Mouse (Mus musculus) spleen, adult 12 weeks (tissue): ENCODE measurements around the gene Coq2.

Source experiments
- DNase-seq: peaks from one replicate; pipeline ENCODE4 v3.0.0; 2022; ENCODE audit warnings: low spot score

Coq2 gene

DNA sequence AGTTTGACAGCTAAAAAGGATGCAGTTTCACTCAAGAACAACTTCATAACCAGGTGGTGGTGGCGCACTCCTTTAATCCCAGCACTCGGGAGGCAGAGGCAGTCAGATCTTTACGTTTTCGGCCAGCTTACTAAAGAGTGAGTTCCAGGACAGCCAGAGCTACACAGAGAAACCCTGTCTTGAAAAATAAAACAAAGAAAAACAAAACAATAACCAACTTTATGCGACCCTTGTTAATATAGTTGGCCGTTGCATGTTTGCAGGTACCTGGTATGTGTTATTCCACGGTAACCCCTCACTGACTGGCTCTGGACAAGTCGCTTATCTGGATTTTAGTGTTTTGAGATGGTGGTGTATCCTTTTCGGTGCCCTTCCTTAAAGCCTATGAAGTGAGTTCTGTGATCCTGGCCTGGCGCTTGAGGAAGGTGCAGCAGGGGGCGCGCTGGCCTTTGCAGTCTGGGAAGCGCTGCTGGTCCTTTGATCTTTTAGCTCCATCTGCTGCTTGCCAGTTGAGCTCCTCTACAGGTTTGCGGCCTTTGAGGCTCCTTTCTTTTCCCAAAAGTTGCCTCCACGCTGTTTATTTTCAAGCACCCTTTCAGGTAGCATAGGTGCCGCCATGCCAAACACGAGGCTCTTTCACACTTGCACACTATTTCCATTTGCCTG, at the start of gene Coq2:
TSS of gene Coq2 (minus strand) at position 430 of the 666 bp plus-strand sequence.
- peak; percentile 63 for DNase-seq

DNA sequence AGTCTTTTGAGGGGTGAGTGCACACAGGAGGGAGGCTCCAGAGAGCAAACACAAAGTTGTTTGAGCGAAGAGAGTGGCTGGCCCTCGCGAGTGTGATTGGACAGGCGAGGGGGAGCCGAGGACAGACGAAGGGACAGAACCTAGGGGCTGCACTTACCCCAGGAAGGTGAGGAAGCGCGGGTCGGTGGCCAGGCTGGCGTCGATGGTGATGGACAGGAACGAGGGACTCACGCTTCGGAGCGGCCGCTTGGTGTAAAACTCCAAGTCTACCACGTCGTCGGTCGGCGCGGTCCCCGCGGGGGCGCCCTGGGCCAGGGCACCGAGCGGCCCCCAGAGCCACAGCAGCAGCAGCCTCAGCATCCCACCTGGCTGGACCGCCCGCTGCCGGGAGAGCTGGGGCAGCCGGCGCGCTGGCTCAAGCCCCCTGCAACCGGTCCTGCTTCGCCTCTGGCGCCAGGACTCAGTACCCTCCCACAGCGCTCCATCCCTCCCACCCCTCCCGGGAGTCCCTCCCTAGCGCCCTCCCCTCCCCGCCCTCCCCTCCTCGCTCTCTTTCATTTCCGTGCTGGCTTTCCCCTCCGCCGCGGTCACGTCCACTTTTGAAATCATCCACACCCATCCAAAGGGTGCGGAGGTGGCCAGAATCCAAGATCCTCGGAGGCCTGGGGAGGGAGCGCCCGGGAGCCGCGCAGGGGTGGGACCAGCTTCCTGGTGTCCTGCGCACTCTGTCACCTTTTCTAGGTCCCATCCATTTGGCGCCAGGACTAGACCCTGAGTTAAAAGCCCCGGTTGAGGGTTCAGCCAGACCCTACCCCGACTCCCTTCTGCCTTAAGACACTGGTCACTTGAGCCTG, 44.5 kb upstream of the Coq2 start, which contains the start of gene Hpse:
TSS of gene Hpse (minus strand) at position 482 of the 854 bp plus-strand sequence.
- DNase-seq = no peak

DNA sequence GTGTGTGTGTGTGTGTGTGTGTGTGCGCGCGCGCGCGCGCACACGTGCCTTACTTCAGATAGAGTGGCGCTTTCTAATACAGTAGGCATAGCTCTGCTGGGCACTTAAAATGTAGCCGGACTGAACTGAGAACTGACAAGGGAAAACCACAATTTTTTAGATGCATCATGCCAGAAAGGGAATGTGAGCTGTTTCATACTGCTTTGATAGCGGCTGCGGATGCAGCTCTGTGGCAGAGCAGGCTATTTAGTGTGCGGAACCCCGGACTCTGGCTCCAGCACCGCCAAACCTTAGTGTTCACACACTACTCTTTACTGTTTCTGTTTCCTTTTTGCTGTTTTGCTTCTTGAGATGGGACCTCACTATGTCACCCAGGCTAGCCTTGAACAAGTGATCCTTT, 41.8 kb upstream of the Coq2 start:
- DNase-seq = no peak

DNA sequence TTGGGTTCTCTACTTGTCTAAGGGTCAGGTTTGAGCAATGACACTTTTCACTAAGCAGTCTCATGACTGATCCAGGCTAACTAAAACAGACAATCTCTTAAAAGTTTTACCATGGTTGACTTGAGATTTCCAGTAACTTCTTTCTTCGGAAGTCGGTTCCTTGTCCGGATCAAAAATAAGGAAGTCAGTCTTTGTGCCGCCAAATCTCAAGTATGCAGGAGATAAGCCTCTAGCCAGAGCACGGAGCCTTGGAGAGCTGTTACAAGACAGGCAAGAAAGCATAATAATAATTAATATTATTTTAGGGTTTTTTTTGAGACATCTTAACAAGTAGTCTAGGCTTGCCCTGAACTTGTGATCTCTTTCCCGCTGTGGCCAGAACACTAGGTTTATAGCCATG, 36.3 kb upstream of the Coq2 start:
- DNase-seq = no peak

DNA sequence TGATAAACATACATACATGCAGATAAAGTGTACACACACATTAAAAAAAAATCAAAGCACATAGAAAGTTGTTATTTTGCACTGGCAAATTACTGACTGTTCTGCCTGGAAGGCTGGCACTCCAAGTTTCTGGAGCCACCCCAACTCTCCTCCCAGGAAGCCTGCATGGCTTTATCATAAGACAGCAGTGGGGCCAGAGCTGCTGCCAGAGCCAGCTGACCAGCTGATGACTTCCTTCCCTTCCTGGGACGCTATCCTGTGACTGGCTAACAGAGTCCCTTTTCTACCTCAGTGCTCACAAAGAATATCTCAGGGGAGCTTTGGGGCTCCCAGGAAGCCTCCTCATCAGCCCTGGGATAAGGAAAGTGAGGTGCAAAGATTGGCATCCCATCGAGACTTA, 35.1 kb upstream of the Coq2 start:
- no peak for DNase-seq

DNA sequence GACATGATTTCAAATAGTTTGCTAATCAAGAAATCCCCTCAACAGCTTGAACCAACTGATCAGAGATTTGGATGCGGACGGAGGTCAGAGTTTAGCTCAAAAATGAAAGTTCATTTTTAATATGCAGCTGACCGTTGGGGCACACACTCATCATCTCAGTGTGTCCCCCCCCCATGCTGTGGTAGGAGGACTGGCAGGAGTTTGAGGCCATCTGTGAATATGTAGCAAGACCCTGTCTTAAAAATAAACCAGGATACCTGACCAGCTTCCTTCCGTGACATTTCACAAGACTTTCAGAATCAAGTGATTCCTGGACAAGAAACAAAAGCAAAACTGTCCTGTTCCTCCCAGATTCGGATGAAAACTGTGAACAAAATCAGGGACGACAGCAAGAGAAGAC, 34.1 kb upstream of the Coq2 start:
- DNase-seq = no peak

DNA sequence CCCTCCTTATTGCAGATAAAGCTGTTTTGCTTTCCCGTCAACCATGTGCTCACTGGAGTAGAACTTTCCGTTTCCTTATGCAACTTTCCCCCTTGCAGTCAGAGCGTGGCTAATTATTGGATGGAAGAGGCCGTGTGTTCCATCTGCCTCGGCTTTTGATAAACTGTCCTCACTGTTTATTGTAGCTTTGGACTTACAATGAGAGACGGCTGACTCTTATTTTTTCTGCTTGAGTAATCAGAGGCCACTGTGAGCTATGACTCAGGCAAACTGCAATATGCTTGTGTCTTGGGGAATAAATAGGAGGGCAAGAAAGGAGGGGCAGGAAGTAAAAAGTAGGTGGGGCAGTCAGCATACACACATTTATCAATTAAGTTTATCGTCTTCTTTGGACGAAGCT, 31.7 kb upstream of the Coq2 start:
- DNase-seq = no peak

DNA sequence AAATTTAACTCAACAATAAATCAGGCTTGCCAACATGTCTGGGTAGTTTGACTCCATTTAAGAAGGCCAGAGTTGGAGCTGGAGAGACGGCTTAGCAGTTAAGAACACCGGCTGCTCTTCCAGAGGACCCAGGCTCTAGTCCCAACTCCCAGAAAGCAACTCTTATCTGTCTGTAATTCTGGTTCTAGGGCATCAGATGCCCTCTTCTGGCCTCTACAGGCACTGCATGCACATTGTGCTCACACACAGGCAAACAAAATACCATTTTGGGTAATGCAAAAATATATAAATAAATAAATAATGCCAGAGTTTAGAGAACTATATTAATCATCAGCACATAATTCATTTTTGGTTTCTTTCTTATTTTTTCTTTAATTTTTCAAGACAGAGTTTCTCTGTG, 29.3 kb upstream of the Coq2 start:
- no peak for DNase-seq

DNA sequence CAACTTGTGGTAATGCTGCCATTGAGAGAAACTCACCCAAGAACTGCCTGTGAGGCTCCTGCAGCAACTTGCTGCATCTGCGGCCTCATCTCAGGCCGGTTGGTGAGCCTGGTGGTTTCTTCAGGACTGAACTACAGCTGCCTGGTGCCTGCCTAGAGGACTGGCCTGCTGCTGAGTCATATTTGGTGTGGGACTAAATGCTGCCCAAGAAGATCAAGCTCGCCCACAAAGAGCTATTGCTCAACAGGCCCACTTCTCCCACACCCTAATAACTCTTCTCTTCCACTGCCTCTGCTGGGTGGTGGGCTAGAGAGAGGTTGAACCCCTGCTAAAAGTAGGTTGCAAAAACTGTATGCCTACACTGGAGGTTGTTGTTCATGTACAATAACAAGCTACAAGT, 27.4 kb upstream of the Coq2 start:
- no peak for DNase-seq

DNA sequence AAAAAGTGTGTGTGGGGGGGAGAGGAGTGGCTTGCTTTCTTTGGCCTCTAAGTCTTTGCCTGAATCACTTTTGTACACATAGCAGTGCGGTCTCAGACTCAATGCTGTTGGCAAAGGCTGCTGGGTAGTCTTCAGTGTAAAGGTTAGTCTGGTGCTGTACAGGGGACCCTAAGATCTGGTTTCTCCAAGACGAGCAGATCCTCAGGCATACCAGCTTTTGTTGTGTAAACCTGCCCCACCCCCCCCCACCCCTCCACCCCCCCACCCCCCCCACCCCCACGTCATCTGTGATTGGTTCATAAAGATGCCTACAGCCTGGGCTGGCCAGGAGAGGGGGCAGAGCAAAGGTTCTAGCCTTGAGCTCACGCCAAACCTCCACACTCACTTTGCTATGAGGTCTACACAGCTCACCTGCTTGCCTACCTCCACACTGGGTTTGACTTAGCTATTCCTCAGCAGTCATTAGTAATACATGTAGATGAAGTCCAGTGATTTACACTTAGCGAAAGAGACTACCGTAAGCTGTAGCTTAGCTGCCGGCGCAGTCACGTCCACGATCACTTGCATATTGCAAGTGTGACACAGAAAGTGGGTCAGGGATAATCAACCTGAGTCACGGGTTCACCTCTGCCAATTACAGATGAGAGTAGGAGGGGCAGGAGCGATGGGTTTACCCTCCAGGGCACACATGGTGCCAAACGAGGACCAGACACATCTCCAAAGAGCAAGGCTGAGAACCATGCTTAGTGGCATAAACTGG, 26.1 kb upstream of the Coq2 start:
- no peak for DNase-seq

DNA sequence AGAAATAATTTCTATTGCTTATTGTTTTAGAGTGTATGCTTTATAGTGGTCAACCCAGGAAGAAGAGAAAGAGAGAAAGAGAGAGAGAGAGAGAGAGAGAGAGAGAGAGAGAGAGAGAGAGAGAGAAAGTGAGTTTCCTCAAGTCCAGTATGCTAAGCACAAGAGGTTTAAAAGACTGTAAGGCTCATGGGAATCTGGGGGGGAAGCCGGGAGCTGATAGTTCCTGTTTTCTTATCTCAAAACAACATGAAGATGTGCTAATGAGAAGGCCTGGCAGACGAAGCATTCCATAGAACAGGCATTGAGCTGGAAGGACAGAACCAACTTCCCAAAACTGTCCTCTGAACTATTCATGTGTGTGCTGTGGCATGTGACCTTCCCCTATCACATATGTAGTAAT, 22.9 kb upstream of the Coq2 start:
- DNase-seq = no peak

DNA sequence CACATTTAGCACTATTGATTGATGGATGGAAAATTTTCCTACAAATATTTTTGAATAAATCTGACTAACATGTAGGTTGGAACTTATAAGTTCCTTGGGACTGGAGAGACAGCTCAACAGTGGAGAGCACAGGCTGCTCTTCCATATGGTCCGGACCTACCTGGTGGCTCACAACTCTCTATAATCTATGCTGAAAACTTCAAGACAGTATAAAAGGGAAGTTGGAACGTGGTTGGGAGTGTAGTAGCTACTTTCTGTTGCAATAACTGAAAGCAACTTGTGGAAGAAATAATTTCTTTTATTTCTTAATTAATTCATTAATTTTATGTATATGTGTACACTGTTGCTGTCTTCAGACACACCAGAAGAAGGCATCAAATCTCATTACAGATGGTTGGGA, 22.5 kb upstream of the Coq2 start:
- DNase-seq = no peak

DNA sequence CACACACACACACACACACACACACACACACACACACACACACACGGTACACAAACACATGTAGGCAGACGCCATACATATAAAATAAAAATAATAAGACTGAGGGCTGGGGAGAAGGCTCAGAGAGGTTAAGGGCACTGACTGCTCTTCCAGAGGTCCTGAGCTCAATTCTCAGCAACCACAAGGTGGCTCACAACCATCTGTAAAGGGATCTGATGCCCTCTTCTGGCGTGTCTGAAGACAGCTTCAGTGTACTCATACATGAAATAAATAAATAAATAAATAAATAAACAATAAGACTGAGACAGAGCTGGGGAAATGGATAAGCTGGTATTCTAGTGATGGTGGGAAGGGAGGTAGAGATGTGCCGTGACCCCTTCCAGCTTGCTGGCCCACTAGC, 10.7 kb upstream of the Coq2 start:
- no peak for DNase-seq

DNA sequence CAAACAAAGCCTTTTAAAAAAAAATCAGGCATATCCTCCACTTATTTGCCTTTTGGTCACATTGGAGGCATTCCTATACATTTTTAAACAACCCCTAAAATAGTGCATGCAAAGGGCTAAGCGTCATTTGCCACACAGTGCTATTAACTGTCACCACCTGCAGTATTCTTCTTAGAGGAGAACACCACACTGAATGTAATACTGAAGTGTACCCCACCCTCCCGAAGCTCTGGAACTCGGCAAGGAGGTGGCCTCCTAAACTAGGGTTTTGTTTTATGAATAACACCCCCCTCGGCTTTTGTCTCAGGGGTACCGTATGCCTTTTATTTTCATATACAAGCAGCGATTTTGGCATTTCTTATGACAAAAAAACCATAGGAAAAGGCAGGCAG, 5.6 kb upstream of the Coq2 start:
- DNase-seq = no peak

DNA sequence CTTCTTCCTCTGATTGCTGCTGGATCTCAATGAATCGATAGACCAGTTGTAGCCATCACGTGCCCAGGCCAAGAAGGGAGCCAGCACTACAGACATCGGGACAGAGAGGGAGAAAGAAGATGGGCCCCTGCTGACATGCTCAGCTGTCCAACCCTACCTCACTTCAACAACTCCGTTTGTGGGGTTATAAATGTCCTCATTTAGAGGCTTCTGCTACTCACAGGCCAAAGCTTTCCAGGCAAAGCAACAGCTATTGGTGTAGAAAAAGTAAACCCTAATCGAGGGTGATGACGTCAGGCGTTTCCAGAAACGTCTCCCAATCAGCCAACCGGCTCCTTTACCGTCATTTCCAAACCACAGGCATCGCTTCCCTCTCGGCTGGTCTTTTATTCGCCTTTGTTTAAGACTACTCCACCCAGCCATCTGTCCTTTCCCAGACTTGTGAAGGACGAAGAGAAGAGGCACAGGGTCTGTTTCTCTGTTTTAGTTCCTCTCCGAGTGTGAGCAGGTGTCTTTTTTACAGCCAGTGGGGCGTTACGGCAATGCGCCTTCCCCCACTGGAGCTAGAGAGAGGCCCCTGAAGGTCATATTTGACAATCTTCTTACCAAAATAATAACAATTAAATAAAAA, 5.1 kb upstream of the Coq2 start:
- peak; percentile 11 for DNase-seq

DNA sequence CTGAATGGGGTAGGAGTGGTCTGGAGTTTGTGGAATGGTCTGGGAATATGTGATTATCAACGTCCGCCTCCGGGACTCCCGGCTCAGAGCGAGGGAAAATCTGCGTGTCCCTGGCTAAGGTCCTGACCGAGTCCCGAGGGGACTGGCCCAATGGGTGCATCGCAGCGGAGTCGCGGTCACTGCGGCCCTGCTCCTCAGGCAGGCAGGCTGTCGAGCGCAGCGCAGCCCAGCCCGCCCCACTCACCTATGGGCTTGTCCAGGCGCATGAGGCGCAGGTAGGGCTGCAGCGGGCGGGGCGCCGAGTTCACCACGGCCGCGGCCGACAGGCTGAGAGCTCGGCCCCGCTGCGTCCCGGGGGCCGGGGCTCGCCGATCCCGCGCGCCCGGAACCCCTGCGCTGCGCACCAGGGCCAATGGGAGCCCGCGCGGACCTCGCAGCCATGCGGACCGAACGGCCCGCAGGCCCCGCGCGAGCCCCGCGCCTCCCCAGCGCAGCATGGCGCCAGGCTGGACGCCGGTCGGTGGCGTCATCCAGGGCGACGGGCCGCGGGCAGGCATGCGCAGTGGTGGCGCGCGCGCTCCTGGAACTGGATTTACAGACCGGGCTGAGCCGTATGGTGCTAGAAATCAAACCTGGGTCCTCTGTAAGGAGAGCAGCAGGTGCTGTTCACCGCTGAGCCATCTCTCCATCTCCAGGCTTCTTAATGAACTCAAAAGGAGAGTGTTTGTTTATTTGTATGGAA, 1.0 kb downstream of the Coq2 start:
- DNase-seq = peak; percentile 77

DNA sequence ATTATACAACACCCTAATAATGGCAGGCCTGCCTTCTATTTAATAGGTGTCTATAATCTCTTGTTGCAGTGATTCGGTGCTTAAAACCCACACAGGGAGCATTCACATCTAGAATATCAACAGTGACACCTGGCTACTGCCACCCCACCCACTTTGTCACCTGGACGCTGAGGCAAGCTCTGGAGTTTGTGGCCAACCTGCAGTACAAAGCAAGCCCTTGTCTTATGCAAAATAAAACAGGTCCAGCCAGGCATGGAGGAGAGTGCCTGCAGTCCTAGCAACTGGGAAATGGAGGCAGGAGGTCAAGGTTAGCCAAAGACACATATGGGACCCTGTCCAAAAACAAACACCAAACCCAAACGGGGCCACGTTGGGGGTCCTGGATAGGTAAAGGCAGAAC, 2.5 kb downstream of the Coq2 start:
- no peak for DNase-seq

DNA sequence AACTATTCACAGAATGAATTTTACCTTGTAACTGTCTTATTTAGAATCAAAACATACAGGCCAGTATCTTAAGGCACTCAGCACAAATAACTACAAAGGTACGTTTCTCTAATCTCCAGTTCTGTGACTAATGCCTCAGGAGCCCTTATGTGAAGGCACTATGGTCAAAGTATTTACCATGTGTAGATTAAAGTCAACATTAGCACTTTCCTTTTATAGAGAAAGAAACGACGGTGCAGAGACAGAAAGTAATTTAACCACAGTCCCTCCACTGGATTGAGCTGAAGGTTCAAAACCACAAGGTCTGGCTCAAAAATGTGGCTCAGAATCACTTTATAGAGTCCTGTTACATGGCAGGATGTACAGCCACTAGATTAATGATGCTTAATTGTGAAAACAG, 3.0 kb downstream of the Coq2 start:
- no peak for DNase-seq

DNA sequence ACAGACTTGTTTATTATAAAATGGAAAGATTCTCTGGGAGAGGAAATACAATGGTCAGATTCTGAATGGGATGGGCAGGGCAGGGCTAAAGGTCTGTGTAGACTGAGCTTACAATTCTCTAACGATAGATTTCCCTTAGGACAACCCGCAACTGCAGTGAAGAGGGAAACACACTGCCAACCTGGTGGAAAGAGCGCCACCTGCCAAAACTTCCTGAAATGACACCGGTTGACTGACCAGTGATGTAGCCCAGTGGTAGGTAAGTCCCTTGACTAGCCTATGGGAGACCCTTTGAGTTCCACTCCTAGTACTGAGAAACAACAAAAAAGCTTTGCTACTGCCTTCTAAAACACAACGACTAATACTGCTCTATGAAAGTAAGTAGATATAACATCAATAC, 3.5 kb downstream of the Coq2 start:
- DNase-seq = no peak

DNA sequence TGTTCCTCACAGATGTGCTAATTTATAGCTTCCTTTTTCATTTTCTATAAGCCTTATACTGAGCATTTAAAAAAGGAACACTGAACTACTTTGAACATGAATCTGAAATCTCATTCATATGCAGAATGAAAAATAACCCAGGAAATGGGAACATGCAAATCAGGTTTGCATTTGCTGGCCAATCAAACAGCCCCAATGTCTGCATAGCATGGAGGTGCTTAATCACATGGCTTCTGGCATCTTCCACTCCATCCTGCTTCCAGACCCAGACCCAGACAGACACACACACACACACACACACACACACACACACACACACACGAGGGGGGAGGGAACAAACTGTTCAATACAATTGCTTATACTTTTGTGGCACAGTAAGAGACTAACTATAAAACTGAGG, 8.0 kb downstream of the Coq2 start:
- no peak for DNase-seq

DNA sequence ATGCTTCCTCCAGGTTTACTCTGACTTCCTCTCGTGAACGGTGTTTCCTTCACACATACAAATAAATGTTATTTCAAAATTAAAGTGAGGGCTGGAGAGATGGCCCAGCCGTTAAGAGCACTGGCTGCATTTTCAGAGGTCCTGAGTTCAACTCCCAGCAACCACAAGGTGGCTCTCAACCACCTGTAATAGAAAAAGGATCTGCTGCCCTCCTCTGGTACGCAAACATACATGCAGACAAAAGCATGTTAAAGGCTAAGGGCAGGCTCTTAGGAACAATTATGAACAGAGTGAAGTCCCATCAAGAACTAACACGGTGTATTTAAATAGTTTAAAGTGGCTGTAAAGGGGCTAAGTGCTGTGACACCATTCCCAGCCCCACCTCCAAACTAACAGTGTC, 11.1 kb downstream of the Coq2 start:
- no peak for DNase-seq

DNA sequence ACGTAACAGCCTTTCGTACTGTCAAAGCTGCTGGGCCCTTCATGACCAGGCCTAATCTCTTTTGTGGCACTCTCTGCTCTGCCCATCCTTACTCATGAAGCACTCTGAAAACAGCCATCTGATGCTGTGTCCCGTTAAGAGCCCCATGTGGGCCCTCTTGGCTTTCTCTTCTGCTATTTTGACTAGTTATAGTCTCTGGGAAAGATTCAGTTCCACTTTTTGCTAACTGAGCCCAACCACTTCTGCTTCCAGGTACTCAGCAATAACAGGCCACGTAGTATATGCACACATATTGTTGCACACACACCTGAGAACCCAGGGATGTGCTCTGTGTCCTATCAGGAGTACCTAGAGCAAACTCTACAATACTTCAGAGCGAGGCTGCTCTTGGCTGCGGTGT, 11.9 kb downstream of the Coq2 start:
- DNase-seq = peak; percentile 22
